Comparison of ENCODE assay signal across 34 mouse cellular contexts in genomic region chr1:151482497-151482896, GRCm38 (mm10).
"Had no signal": no experiment of that assay in that cellular context is flagged by ENCODE, and none has a peak within 500 bp of the region (broad histone marks: within the 10 kb centered on the region; RNA-seq: fewer than 3 reads in every experiment).

No protein-coding gene starts in this region.

- ATAC-seq: hindbrain, embryonic 16.5 days; hindbrain, postnatal 0 days; inflammation-experienced regulatory T-cells, adult 6 months; intestine, embryonic 16.5 days; intestine, postnatal 0 days had no signal

- H3K4me2 ChIP-seq: heart, embryonic 11.5 days; heart, embryonic 12.5 days; heart, embryonic 13.5 days; heart, embryonic 15.5 days; hindbrain, embryonic 12.5 days; hindbrain, embryonic 13.5 days; hindbrain, embryonic 14.5 days; hindbrain, embryonic 15.5 days; intestine, embryonic 15.5 days; kidney, embryonic 15.5 days had no signal

- H3K27me3 ChIP-seq: heart, embryonic 12.5 days; heart, embryonic 13.5 days; heart, embryonic 15.5 days; hindbrain, embryonic 12.5 days; hindbrain, embryonic 13.5 days; hindbrain, embryonic 15.5 days; intestine, embryonic 15.5 days; kidney, embryonic 15.5 days had no signal

- H3K9me3 ChIP-seq: heart, embryonic 10.5 days; heart, embryonic 12.5 days; heart, embryonic 13.5 days; heart, embryonic 15.5 days; hindbrain, embryonic 10.5 days; hindbrain, embryonic 12.5 days; hindbrain, embryonic 13.5 days; hindbrain, embryonic 15.5 days; intestine, embryonic 15.5 days; kidney, embryonic 15.5 days had no signal

- DNase-seq: heart, postnatal 10 days; heart, postnatal 36 days; heart, postnatal 4 days; kidney, adult 11 months; kidney, adult 18-20 months; kidney, adult 2 months; kidney, adult 8-10 months; kidney, adult 9 months; kidney, postnatal 10 days; kidney, postnatal 14 days; kidney, postnatal 25 days; kidney, postnatal 36 days; kidney, postnatal 4 days; layer of hippocampus, adult 9-11 months; layer of hippocampus, postnatal 36 days had no signal

- H3K9ac ChIP-seq: heart, embryonic 12.5 days; heart, embryonic 13.5 days; heart, embryonic 15.5 days; hindbrain, embryonic 12.5 days; hindbrain, embryonic 13.5 days; hindbrain, embryonic 14.5 days; hindbrain, embryonic 15.5 days; intestine, embryonic 15.5 days; kidney, embryonic 15.5 days had no signal

- H3K36me3 ChIP-seq: intestine, embryonic 15.5 days had no signal

- H3K4me1 ChIP-seq: hindbrain, embryonic 10.5 days; hindbrain, embryonic 12.5 days; intestine, embryonic 15.5 days had no signal

- H3K4me3 ChIP-seq: heart, embryonic 10.5 days; heart, embryonic 12.5 days; heart, embryonic 13.5 days; heart, embryonic 15.5 days; hindbrain, embryonic 10.5 days; hindbrain, embryonic 12.5 days; hindbrain, embryonic 13.5 days; hindbrain, embryonic 15.5 days; intestine, embryonic 15.5 days; kidney, embryonic 15.5 days; layer of hippocampus, adult 2 months had no signal

- H3K27ac ChIP-seq: heart, embryonic 10.5 days; heart, embryonic 13.5 days; heart, embryonic 15.5 days; hindbrain, embryonic 10.5 days; hindbrain, embryonic 12.5 days; hindbrain, embryonic 13.5 days; hindbrain, embryonic 14.5 days; hindbrain, embryonic 15.5 days; hindbrain, postnatal 0 days; intestine, embryonic 15.5 days; kidney, embryonic 15.5 days; kidney, postnatal 0 days; layer of hippocampus, adult 2 months had no signal
